Mouse (Mus musculus) embryonic stem cell, embryonic (primary cell): ENCODE data around the gene Fbxl15.

ENCODE experiments used
- CTCF ChIA-PET, 4 experiments: fragments of 300-600 bp in 2 of 4; fragments of 350-600 bp in 2 of 4; sonication (Branson Sonifier 250); formaldehyde crosslinking; loops; one replicate each; lab custom pipeline; 2022; ENCODE audit warnings: inconsistent platforms in 2 of 4; lab: Charles Lee
- POLR2A ChIA-PET, 4 experiments: fragments of 300-600 bp in 2 of 4; fragments of 350-600 bp in 2 of 4; sonication (Branson Sonifier 250); formaldehyde crosslinking; loops; one replicate each; lab custom pipeline; 2022; ENCODE audit warnings: antibody characterized with exemption in 4 of 4, inconsistent platforms in 1 of 4; lab: Charles Lee

Gene Fbxl15

DNA sequence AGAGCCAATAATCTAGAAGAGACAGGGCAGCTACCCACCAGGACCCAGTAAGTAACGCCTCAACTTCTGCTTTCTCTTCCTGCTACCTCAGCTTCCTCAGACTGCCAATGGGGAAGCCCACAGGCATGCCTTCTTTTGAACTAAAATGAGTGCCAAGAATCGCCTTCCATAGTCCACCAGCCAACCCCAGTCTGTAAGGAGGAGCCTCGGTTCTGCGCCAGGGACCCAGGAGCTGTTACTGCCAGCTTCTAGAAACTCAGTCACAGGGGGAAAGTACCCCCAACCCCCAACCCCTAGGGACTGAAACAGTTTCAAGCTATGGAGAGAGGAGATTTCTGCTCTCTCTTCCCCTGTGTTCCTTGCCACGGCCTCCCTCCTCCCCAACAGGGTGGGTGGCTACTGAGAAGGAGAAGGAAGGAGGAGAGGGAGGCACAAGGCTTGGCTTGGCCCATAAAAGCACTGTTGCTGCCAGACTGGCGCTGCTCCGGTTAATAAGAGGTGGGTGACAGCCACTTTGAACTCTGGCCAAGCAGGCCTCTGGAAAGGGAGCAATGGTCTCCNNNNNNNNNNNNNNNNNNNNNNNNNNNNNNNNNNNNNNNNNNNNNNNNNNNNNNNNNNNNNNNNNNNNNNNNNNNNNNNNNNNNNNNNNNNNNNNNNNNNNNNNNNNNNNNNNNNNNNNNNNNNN is 11.4 kb downstream of the Fbxl15 start:
- ChIA-PET POLR2A (interaction anchor here in 2 of 4 experiments (1.0 to 5.0 kb wide), 13 partner anchors 9 to 259 kb away, joined by 3 to 40 read pairs (median 4); partner anchors contain the start of genes Fbxl15 (in 2 of the 2), Sufu (in 2 of the 2) and Wbp1l (in 1 of the 2)), CTCF (interaction anchor here in 2 of 4 experiments (0.5 to 1.2 kb wide), 6 partner anchors 18 to 830 kb away, joined by 3 to 4 read pairs (median 3); partner anchors contain the start of gene Nfkb2 (in 2 of the 2))

DNA sequence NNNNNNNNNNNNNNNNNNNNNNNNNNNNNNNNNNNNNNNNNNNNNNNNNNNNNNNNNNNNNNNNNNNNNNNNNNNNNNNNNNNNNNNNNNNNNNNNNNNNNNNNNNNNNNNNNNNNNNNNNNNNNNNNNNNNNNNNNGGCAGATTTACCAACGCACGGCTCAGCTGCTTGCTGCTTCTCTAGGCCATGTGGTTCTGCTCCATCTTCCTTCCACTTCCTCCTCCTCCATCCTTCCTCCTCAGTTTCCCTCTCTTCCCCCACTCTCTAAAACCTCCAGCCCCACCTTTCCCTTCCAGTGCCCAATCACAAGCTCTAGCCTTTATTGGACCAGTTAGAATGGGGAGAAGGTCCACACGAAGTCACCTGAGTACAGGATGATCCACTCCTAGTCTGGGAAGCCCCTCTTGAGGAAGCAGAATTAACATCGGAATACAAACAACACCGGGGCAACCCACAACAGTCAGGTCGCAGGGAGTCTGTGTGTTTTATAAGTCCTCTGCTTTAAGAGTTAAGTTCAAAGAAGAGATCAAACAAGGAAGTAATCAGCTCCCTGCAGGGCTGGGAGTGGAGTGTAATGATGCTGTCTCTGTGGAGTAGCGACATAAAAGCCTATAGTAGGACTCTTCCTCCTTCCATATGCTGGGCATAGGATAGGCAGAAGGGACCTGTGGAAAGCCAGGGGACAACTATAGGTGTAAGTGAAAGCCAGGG is 16.9 kb downstream of the Fbxl15 start:
- ChIA-PET POLR2A (interaction anchor here (0.6 to 1.6 kb wide), 19 partner anchors 9 to 706 kb away, joined by 3 to 16 read pairs (median 3); partner anchors contain the start of genes Fbxl15 (in 1 of the 4) and Sufu (in 1 of the 4)), CTCF (interaction anchor here in 3 of 4 experiments (0.6 to 1.3 kb wide), 5 partner anchors 40 to 182 kb away, joined by 3 to 6 read pairs (median 4); partner anchors contain the start of gene Nfkb2 (in 1 of the 3))

DNA sequence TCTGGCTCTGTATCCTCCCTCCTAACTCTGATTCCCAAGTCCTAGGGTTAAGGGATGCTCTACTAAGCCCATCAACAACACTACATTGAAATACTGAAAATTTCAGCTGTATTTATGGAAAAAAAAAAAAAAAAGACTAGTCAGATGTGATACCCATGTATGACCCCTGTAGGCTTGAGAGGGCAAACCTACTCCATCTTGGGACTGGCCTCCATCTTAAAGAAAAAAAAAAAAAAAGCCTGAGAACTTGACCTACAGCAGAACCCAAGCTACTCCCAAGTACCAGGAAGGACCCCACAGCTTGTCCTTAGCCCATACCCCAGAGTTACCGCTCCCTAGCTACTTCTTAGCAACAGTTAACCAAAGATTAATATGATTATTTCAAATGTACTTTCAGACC is 19.2 kb downstream of the Fbxl15 start:
- POLR2A ChIA-PET, result interaction anchor here in 3 of 4 experiments (0.6 to 4.5 kb wide), 5 partner anchors 9 to 640 kb away, joined by 3 to 28 read pairs (median 6); no protein-coding TSS in a partner anchor
- CTCF ChIA-PET, result interaction anchor here in 3 of 4 experiments (0.5 to 0.7 kb wide), 7 partner anchors 23 to 666 kb away, joined by 3 to 6 read pairs (median 4); partner anchors contain the start of gene Nfkb2 (in 1 of the 3)

DNA sequence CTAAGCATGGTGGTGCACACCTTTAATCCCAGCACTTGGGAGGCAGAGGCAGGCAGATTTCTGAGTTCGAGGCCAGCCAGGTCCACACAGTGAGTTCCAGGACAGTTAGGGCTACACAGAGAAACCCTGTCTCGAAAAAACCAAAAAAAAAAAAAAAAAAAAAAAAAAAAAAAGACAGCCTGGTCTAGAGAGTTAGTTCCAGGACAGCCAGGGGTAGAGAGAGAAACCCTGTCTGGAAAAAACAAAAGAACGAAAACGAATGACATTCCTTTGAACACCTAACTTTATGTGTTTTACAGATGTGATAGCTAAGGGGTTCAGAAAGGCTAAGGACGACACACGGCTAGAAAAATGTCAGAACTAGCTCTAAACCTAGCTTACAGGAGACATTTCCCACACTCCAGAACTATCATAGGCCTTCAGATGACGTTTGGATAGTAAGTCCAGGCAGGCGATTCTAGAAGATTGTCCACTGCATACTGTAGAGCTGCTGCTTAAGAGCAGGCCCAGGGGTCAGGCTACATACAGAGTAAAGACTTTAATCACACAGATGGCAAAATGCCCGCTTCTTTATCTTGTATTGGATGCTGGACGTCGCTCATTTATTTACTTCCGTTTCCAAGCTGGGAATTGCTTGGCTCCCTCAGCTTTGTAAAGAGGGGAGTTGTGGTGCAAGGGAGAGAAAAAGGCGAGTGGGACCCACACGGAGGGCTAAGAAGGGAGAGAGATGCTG is 20.1 kb downstream of the Fbxl15 start:
- CTCF ChIA-PET, result interaction anchor here in 2 of 4 experiments (0.5 to 1.9 kb wide), 4 partner anchors 9 to 49 kb away, joined by 3 to 4 read pairs (median 4); partner anchors contain the start of gene Sufu (in 1 of the 2)
- POLR2A ChIA-PET, result interaction anchor here (0.5 to 4.5 kb wide), 15 partner anchors 9 to 429 kb away, joined by 3 to 28 read pairs (median 4); partner anchors contain the start of genes Cuedc2 (in 2 of the 4), Fbxl15 (in 2 of the 4), Sufu (in 2 of the 4) and Nfkb2 (in 1 of the 4)

DNA sequence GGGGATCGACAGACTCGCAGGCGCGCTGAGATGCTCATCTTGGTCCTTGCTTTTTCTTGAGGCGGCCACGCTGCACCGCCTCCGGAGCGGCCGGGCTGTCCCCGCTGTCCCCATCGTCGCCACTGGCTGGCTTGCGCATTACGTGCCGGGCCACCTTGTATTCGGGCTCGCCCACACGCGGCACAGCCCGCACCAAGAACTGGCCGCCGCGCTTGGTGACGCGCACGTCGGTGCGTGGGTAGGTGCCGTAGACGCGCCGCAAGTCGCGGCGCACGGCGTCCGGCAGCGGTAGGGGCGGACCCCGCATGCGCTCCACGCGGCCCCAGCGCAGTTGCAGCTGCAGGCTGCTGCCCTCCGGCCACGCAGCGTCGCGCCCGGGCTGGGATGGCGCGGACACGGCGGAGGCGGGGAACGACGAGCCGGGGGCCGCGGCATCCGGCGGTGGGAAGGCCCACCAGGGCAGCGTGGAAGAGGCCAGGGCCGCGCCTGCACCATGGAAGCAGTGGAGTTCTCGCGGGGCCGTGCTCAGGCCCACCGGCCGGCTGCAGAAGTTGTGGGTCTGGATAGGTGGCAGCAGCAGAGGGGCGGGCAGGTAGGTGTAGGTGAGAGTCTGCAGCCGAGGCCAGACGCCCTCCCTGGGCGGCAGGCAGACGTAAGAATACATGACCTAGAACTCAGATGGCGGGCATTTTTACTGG is 20.9 kb downstream of the Fbxl15 start:
- POLR2A ChIA-PET, result interaction anchor here (0.5 to 4.5 kb wide), 13 partner anchors 8 to 428 kb away, joined by 3 to 28 read pairs (median 4); partner anchors contain the start of genes Cuedc2 (in 2 of the 4), Fbxl15 (in 2 of the 4), Sufu (in 2 of the 4) and Nfkb2 (in 1 of the 4)
- CTCF ChIA-PET, result interaction anchor here in 3 of 4 experiments (0.5 to 1.9 kb wide), 5 partner anchors 8 to 91 kb away, joined by 3 to 6 read pairs (median 3); partner anchors contain the start of gene Sufu (in 1 of the 3)

DNA sequence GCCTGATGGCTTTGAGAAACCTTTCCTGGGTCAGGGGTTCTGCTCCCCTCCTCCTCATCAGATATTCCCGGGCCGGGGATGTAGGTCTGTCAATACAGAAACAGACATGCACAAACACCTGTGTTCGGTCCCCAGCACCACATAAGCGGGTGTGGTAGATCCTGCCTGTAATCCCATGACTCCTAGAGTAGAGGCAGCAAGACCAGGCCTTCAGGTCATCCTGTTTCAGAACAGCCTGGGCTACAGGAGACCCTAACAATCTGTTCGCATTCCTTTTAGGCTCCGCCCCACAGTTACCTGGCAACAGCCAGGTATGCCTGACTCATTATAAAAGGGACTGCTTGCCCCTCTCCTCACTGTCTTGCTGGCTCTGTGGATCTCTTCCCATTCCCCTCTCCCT is 21.6 kb downstream of the Fbxl15 start:
- POLR2A ChIA-PET, result interaction anchor here in 3 of 4 experiments (1.0 to 4.5 kb wide), 7 partner anchors 8 to 47 kb away, joined by 3 to 28 read pairs (median 5); partner anchors contain the start of genes Cuedc2 (in 1 of the 3), Fbxl15 (in 1 of the 3), Nfkb2 (in 1 of the 3) and Sufu (in 1 of the 3)
- CTCF ChIA-PET, result interaction anchor here in 3 of 4 experiments (0.5 to 1.9 kb wide), 4 partner anchors 8 to 90 kb away, joined by 3 to 6 read pairs (median 4); partner anchors contain the start of gene Sufu (in 1 of the 3)

DNA sequence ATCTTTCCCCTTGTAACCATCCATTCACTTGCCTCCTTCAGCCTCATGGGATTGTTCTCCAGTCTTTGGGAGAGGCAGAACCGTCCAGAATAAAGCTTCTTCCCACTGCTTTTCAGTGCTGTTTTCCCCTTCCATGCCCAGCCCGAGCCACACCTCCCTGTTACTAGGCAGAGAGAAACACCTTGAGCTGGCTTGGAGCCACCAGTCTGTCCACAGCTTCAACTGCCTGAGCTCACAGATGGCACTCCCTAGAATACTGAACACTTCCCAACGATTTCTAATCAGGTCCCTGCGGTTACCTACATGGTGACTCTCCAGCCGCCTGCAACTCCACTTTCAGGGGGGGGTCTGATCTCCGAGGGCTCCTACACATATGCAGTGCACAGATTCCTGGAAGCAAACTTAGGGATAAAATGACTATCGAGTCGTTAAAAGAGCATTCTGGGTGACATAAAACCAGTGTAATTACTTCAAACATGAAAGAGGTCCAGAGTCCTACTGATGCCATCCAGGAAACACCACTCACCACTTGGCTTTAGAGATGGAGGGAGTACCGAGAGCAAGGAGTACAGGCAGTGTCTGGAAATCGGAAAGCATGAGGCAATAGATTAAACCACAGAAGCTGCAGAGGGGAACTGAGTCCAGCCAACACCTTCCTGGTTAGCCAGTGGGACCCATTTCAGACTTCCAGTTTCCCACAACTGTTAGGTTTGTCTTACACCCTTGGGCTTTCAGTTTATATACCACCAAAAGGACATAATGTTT is 22.4 kb downstream of the Fbxl15 start, which contains the start of gene 2310034G01Rik:
Gene 2310034G01Rik (minus strand): TSS at position 135 of the 765 bp plus-strand sequence.
- ChIA-PET CTCF (no interaction called here), POLR2A (interaction anchor here in 2 of 4 experiments (1.0 to 4.5 kb wide), 2 partner anchors 8 kb away, joined by 6 to 28 read pairs; no protein-coding TSS in a partner anchor)

DNA sequence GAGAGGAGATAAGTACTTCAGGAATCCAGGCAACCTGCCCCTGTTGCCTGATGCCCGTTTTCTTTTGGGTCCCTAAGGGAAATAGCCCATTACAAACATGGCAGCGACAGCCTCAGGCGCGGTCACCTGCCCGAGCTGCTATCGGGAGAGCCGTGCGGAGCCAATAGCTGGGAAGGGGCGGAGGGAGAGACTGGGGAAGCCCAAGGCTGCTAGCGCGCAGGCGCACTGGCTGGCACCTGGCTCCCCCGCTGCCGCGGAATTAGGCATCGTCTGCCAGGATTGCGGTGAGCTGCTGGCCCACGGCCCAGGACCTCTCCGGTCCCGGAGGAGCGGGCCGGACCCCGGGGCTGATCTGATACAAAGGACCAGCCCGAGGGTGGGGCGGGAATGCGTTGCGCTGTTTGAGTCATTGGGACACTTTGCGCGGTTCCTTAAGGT is 28.7 kb downstream of the Fbxl15 start:
- CTCF ChIA-PET, result interaction anchor here (0.6 to 2.2 kb wide), 10 partner anchors 8 to 328 kb away, joined by 3 to 10 read pairs (median 4); partner anchors contain the start of genes Cuedc2 (in 1 of the 4), Nfkb2 (in 1 of the 4) and Sufu (in 1 of the 4)
- POLR2A ChIA-PET, result interaction anchor here (0.5 to 4.2 kb wide), 51 partner anchors 9 to 661 kb away, joined by 3 to 40 read pairs (median 4); partner anchors contain the start of genes Sufu (in 3 of the 4), Cuedc2 (in 2 of the 4), Fbxl15 (in 2 of the 4) and Mfsd13a (in 2 of the 4)

DNA sequence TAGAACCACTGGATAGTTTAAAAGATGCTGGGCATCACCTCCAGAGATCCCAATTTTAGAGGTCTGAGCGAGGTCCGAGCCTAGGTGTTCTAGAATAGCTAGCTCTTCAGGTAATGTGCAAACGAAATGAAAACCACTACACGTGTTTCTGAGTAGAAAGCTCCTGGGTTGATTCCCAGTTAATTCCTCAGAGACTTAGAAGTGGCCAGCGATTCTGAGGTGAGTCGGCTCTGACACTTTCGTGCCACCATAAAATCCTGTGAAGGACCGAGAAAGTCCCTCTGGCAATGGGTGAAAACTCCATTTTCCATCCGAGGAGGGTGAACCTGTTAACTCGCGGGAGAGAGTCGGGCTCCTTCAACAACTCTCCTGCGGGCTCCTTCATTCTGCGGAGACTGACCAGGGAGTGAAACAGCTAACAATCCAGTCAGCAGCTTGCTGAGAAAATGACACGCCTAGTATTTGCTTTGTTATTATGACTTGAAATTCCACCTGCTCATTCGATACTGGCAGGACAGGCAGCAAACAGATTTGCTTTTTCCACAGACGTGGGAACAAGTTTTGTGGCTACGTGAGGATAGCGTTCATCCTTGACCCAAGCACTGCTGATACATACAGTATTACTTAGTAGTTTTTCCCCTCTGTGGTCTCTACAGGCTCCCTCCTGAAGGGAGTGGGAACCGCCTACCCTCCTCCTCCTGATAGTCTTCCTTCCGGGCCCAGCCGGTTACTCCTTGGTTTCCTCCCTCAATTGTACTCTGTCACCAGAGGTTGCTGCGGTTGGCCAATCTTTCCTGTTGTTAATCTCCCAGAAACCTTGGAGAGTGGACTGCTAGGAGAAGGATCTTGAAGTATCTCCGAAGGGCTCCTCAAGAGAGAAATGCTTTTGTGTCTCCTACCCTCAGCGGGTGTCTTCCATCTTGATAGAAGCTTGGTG is 29.6 kb downstream of the Fbxl15 start:
- ChIA-PET CTCF (interaction anchor here in 2 of 4 experiments (1.0 to 2.2 kb wide), 10 partner anchors 9 to 329 kb away, joined by 3 to 10 read pairs (median 4); partner anchors contain the start of genes Cuedc2 (in 1 of the 2), Nfkb2 (in 1 of the 2) and Sufu (in 1 of the 2)), POLR2A (interaction anchor here (0.7 to 4.2 kb wide), 65 partner anchors 7 to 660 kb away, joined by 3 to 40 read pairs (median 4); partner anchors contain the start of genes Sufu (in 3 of the 4), 2310034G01Rik (in 2 of the 4), Cuedc2 (in 2 of the 4) and Fbxl15 (in 2 of the 4))

DNA sequence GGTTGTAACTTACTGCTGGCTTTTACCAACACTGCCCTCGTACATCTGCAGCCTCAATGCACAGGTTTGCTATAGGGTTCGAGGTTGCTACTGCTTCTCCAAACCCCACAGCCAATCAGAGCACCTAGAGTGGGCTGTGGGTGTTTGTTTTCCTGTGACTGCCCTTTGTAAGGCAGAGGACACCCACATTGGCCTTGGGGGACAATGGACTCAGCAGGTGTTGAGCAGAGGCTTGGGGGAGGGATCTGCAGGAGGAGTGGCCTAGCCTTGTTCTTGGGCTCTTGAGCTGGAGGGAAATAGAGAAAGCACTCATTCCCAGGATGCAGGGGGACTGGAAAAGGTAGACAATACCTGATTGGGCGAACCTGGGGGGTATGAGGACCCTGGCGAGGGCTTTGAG is 30.4 kb downstream of the Fbxl15 start:
- POLR2A ChIA-PET, result interaction anchor here in 3 of 4 experiments (0.5 to 4.2 kb wide), 36 partner anchors 8 to 1396 kb away, joined by 3 to 40 read pairs (median 6); partner anchors contain the start of genes 2310034G01Rik (in 2 of the 3), Cuedc2 (in 2 of the 3), Sufu (in 2 of the 3) and Actr1a (in 1 of the 3)
- CTCF ChIA-PET, result interaction anchor here in 2 of 4 experiments (0.6 to 2.2 kb wide), 6 partner anchors 11 to 172 kb away, joined by 3 to 11 read pairs (median 6); partner anchors contain the start of genes Nfkb2 (in 1 of the 2) and Sufu (in 1 of the 2)

DNA sequence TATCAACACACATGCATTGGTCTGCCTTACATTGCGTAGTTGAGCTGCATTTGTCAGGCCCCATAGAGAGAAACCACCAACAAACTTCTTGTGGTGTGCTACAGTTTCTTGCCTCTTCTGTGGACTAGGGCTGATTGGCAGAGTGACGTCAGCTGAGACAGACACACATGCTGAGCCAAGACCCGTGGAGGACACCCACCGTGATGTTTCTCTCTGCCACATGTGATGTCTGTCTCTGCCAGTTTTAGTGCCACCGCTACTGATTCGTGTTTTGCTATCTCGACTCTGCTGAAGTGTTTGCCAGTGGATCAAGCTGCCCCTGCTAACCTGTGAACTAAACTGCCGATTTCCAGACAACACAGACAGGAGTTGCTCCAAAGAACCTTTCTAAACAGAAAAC is 34.1 kb downstream of the Fbxl15 start:
- ChIA-PET POLR2A (interaction anchor here in 1 of 4 experiments (0.6 to 2.0 kb wide), 2 partner anchors 24 to 214 kb away, joined by 3 to 6 read pairs; partner anchors contain the start of gene Cuedc2), CTCF (no interaction called here)

DNA sequence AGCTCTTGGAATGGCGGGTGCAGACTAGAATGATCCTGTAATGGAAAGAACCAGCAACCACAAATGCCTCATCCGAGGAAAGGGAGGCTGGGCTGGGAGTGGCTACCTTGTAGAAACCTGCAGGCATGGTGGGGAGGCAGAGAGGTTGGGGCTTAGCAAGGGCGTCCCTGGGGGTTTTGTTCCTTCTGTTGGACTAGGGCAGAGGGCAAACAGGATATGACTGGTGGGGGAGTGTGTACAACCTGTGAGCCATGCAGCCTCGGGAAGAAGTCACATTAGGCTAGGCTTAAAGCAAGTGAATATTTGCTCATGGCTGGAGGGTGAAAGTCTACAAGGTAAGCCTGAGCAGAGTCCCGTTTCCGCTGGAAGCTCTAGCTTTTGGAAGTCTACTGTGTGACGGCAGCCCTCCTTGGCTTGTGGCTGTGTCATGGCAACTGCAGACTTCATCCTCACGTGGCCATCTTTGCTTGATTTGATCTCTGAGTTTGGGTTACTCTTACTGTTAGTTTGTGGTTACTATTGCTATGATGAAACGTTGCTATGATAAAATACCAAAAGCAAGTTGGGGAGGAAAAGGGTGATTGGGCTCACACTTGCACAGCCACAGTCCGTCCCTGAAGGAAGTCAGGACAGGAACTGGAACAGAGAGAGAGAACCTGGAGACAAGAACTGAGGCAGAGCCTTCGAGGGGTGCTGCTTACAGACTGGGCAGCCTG is 35.5 kb downstream of the Fbxl15 start:
- CTCF ChIA-PET, result interaction anchor here in 1 of 4 experiments (0.9 kb wide), 1 partner anchor 72 kb away, joined by 3 read pairs; no protein-coding TSS in a partner anchor
- POLR2A ChIA-PET, result interaction anchor here in 2 of 4 experiments (0.9 to 1.1 kb wide), 2 partner anchors 145 to 211 kb away, joined by 3 read pairs; partner anchors contain the start of gene Gbf1 (in 1 of the 2)
